Mouse (Mus musculus): ENCODE data around the gene Prkar1a. TPM values are rescaled to one million over a fixed set of nuclear protein-coding genes. Genes with fewer than 3 reads are reported as not detected.

Prkar1a gene
- polyA plus RNA-seq, 1 experiment from 2014 or later: 506 TPM

DNA sequence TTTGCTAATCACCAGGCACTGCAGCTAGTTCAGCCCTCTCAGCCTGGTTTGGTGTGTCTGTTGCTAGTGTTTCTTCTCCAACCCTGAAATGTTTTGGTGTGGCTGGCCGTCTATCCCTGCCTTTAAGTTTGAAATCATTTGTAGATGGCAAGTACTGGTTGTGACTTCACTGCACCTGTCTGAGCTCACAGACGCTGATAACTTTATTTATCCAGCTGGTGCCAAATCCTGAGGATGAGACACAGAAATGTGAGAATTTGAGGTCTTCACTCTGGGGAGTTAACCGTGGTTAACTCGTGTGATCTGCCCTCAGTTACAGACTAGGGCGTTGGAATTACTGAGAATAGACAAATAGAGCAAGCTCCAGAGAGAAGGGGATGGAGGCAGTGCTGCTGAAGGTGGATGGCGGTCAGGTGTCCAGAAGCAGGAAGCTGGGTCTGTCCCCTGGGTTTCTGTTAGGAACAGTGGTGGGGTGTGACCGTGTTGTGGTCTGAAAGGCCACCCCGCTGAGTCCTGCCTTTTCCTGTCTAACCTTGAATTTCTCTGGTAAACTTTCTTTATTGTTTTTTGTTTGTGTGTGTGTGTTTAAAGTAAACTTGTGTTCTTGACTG is 19.0 kb downstream of the Prkar1a start:
- Histone ChIP-seq H3K36me3 (ENCODE audit: control insufficient read depth, insufficient read depth, low read length) (peaks cover 54% of the 10 kb centered on the region), H3K4me2 (ENCODE audit: low read depth, low read length) (no peak overlapping the region), H3K27ac (ENCODE audit: low read depth, low read length) (no peak overlapping the region), H3K9me3 (ENCODE audit: control insufficient read depth, low read length) (no peaks in the 10 kb centered on the region), H3K4me3 (ENCODE audit: low read depth, low read length) (no peak overlapping the region), H3K27me3 (ENCODE audit: control insufficient read depth, insufficient read depth, low read length) (no peaks in the 10 kb centered on the region), H3K9ac (replicated peaks; ENCODE audit: low read depth, low read length) (no peak overlapping the region), H3K4me1 (ENCODE audit: control insufficient read depth, insufficient read depth, low read length) (no peaks in the 10 kb centered on the region)
- ATAC-seq (ENCODE audit: low read depth): no peak
- WGBS: 86% methylated on average over 8 of the region's 8 CpGs

- Histone ChIP-seq H3K27ac (ENCODE audit: low read depth, low read length) (no peak overlapping the region), H3K9ac (replicated peaks; ENCODE audit: low read depth, low read length) (no peak overlapping the region), H3K27me3 (ENCODE audit: control insufficient read depth, insufficient read depth, low read length) (no peaks in the 10 kb centered on the region), H3K4me3 (ENCODE audit: low read depth, low read length) (no peak overlapping the region), H3K9me3 (ENCODE audit: control insufficient read depth, low read length) (no peaks in the 10 kb centered on the region), H3K4me2 (ENCODE audit: low read depth, low read length) (no peak overlapping the region), H3K4me1 (ENCODE audit: control insufficient read depth, insufficient read depth, low read length) (no peaks in the 10 kb centered on the region), H3K36me3 (ENCODE audit: control insufficient read depth, insufficient read depth, low read length) (peaks cover 44% of the 10 kb centered on the region)
- 93% methylated on average over 8 of the region's 8 CpGs for WGBS
- ATAC-seq (ENCODE audit: low read depth): no peak
Observed at GRCm38 (mm10) chr11:109669149-109669708, 20.0 kb downstream of the Prkar1a start.

- Histone ChIP-seq H3K9me3 (ENCODE audit: control insufficient read depth, low read length) (no peaks in the 10 kb centered on the region), H3K27ac (ENCODE audit: low read depth, low read length) (no peak overlapping the region), H3K4me2 (ENCODE audit: low read depth, low read length) (no peak overlapping the region), H3K36me3 (ENCODE audit: control insufficient read depth, insufficient read depth, low read length) (peaks cover 38% of the 10 kb centered on the region), H3K4me1 (ENCODE audit: control insufficient read depth, insufficient read depth, low read length) (no peaks in the 10 kb centered on the region), H3K9ac (replicated peaks; ENCODE audit: low read depth, low read length) (no peak overlapping the region), H3K27me3 (ENCODE audit: control insufficient read depth, insufficient read depth, low read length) (no peaks in the 10 kb centered on the region), H3K4me3 (ENCODE audit: low read depth, low read length) (no peak overlapping the region)
- WGBS: 65% methylated on average over 14 of the region's 14 CpGs
- ATAC-seq (ENCODE audit: low read depth): peak; percentile 75
Observed at GRCm38 (mm10) chr11:109670026-109670916, 21.1 kb downstream of the Prkar1a start.

DNA sequence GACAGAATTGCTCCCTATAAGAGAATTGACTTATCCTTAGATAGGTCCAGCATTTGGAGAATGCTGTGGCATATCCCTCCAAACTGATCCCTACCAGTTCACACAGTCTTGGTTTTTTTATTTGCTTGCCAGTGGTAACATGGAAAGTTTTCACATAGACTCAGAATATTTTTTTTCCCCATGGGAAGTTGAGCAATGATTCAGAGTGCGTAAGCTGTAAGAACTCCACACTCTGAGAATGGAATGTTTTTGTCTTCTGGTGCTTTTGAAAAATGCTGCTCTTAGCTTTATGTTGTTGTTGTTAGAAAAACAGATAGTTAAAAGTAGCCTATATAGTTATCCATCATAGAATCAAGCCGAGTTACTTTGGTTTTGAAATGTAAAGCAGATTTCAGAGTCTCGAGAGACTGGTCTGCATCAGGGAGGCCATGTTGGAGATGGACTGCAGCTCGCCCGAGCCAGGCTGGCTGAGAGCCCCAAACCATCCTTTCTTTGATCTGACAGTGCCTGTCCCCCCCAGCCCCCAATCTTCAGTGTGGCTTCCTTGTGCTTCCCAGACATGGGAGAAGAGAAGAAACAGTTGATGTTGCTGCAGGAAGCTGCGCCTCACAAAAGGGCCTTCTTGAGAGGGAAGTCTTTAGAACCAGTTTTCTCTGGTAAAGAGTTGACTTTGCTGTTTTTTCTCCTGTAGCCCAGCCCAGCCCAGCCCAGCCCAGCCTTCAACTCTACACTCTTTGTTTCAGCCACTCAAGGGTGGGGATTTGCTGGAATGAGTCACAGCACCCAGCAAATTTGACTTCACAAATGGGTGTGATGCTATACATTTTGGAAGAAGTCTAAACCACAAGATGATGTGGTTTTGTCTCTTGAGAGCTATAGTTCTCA is 22.2 kb downstream of the Prkar1a start:
- WGBS: 80% methylated on average over 6 of the region's 6 CpGs
- Histone ChIP-seq H3K9ac (replicated peaks; ENCODE audit: low read depth, low read length) (no peak overlapping the region), H3K27me3 (ENCODE audit: control insufficient read depth, insufficient read depth, low read length) (no peaks in the 10 kb centered on the region)

GRCm38 (mm10) chr11:109672021-109672324 is 22.8 kb downstream of the Prkar1a start:
- no peak overlapping the region for H3K4me3 ChIP-seq (ENCODE audit: low read depth, low read length)
- ATAC-seq (ENCODE audit: low read depth): no peak
- no peak overlapping the region for H3K4me2 ChIP-seq (ENCODE audit: low read depth, low read length)
- no peak overlapping the region for H3K9ac ChIP-seq (replicated peaks; ENCODE audit: low read depth, low read length)
- H3K4me1 ChIP-seq (ENCODE audit: control insufficient read depth, insufficient read depth, low read length): no peaks in the 10 kb centered on the region
- H3K36me3 ChIP-seq (ENCODE audit: control insufficient read depth, insufficient read depth, low read length): peaks cover 22% of the 10 kb centered on the region
- 90% methylated on average over 5 of the region's 5 CpGs for WGBS
- no peaks in the 10 kb centered on the region for H3K9me3 ChIP-seq (ENCODE audit: control insufficient read depth, low read length)
- H3K27me3 ChIP-seq (ENCODE audit: control insufficient read depth, insufficient read depth, low read length): no peaks in the 10 kb centered on the region
- no peak overlapping the region for H3K27ac ChIP-seq (ENCODE audit: low read depth, low read length)

More for the DNA sequence above, 22.2 kb downstream of the Prkar1a start:
- Histone ChIP-seq H3K36me3 (ENCODE audit: control insufficient read depth, insufficient read depth, low read length) (peaks cover 27% of the 10 kb centered on the region), H3K27ac (ENCODE audit: low read depth, low read length) (no peak overlapping the region), H3K4me1 (ENCODE audit: control insufficient read depth, insufficient read depth, low read length) (no peaks in the 10 kb centered on the region), H3K4me3 (ENCODE audit: low read depth, low read length) (no peak overlapping the region), H3K4me2 (ENCODE audit: low read depth, low read length) (no peak overlapping the region), H3K9me3 (ENCODE audit: control insufficient read depth, low read length) (no peaks in the 10 kb centered on the region)
- no peak for ATAC-seq (ENCODE audit: low read depth)

DNA sequence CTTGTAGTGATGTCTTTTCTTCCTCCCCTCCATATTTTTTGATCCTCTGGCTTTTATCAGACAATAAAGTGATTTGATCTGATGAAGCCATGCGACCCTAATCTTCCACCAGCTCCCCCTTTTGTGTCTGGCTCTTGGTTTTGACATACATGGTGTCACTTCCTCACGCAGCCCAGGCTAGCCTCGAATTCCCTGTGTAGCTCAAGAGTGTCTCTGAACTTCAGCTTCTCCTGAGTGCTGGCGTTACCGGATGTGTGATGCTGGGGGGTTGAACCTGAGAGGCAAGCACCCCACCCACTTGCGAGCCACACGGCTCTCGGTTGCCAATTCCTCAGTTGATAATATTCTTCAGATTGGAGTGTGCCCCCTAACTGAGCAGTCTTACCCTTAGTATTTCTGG is 23.2 kb downstream of the Prkar1a start:
- no peak for ATAC-seq (ENCODE audit: low read depth)
- Histone ChIP-seq H3K27me3 (ENCODE audit: control insufficient read depth, insufficient read depth, low read length) (no peaks in the 10 kb centered on the region), H3K36me3 (ENCODE audit: control insufficient read depth, insufficient read depth, low read length) (peaks cover 17% of the 10 kb centered on the region), H3K9me3 (ENCODE audit: control insufficient read depth, low read length) (no peaks in the 10 kb centered on the region), H3K9ac (replicated peaks; ENCODE audit: low read depth, low read length) (no peak overlapping the region), H3K4me2 (ENCODE audit: low read depth, low read length) (no peak overlapping the region), H3K4me3 (ENCODE audit: low read depth, low read length) (no peak overlapping the region), H3K4me1 (ENCODE audit: control insufficient read depth, insufficient read depth, low read length) (no peaks in the 10 kb centered on the region), H3K27ac (ENCODE audit: low read depth, low read length) (no peak overlapping the region)
- WGBS: 94% methylated on average over 8 of the region's 8 CpGs

DNA sequence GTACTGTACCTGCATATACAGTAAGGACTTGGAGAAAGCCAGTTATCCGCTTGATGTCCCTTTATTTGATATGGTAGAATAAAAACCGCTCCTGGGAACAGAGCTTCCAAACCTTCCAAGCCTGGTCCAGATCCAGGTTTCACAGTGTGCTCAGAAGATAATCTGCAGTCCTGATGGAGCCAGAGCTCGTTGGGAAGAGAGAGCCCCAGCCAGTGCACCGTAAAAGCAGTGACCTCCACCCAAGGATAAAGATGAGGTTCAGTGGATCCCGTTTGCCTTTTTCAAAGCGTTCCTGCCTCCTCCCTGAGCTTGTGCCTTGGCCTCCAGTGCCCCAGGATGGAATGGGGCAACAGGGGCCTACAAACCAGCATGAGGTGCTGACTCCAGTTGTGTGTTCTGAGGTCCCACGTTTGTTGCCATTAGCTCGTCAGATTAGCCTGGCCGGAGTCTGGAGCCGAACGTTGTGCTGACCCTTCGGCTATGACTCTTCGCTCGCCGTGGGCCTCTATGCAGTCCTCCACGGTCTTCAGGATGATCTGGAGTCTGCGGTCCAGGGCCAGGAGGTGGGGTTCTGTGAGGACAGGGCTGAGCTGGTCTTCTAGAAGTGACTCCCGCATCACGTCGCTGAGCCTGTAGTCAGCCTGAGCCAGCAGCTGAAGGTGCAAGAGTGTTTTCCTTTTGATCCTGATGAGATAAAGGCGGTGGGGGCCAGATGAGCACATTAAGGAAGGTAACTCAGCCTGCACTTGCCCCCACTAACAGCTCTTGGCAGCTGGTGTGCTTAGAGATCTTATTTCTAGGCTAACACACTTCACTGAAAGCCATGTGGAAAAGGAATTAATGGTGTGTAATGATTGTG is 23.9 kb downstream of the Prkar1a start:
- ATAC-seq (ENCODE audit: low read depth): no peak
- H3K9ac ChIP-seq (replicated peaks; ENCODE audit: low read depth, low read length): no peak overlapping the region
- H3K4me3 ChIP-seq (ENCODE audit: low read depth, low read length): no peak overlapping the region
- H3K27ac ChIP-seq (ENCODE audit: low read depth, low read length): no peak overlapping the region
- 78% methylated on average over 21 of the region's 21 CpGs for WGBS
- H3K27me3 ChIP-seq (ENCODE audit: control insufficient read depth, insufficient read depth, low read length): no peaks in the 10 kb centered on the region
- H3K9me3 ChIP-seq (ENCODE audit: control insufficient read depth, low read length): no peaks in the 10 kb centered on the region
- H3K36me3 ChIP-seq (ENCODE audit: control insufficient read depth, insufficient read depth, low read length): peaks cover 10% of the 10 kb centered on the region
- no peak overlapping the region for H3K4me2 ChIP-seq (ENCODE audit: low read depth, low read length)
- H3K4me1 ChIP-seq (ENCODE audit: control insufficient read depth, insufficient read depth, low read length): no peaks in the 10 kb centered on the region

GRCm38 (mm10) chr11:109673741-109674140 is 24.5 kb downstream of the Prkar1a start:
- no peak overlapping the region for H3K27ac ChIP-seq (ENCODE audit: low read depth, low read length)
- H3K4me2 ChIP-seq (ENCODE audit: low read depth, low read length): no peak overlapping the region
- H3K4me1 ChIP-seq (ENCODE audit: control insufficient read depth, insufficient read depth, low read length): no peaks in the 10 kb centered on the region
- H3K9ac ChIP-seq (replicated peaks; ENCODE audit: low read depth, low read length): no peak overlapping the region
- peaks cover 4% of the 10 kb centered on the region; the same call in 1 of the 2 replicates for H3K36me3 ChIP-seq (ENCODE audit: control insufficient read depth, insufficient read depth, low read length)
- no peak overlapping the region for H3K4me3 ChIP-seq (ENCODE audit: low read depth, low read length)
- no peaks in the 10 kb centered on the region for H3K9me3 ChIP-seq (ENCODE audit: control insufficient read depth, low read length)
- 89% methylated on average over 7 of the region's 7 CpGs for WGBS
- no peak for ATAC-seq (ENCODE audit: low read depth)
- H3K27me3 ChIP-seq (ENCODE audit: control insufficient read depth, insufficient read depth, low read length): no peaks in the 10 kb centered on the region
